Mouse (Mus musculus): ENCODE results near the gene Blvra. TPM values are rescaled to one million over a fixed set of nuclear protein-coding genes. Genes with fewer than 3 reads are reported as not detected.
A peak's percentile ranks its signal among the peaks of the same experiment; 100 is the strongest.

Gene Blvra
- polyA plus RNA-seq, 2 experiments = 24.6 to 51.4 TPM

- no peak for TF ChIP-seq POLR2A (IDR thresholded peaks at IDR 0.05; ENCODE audit: borderline replicate concordance, extremely low read depth, insufficient read depth, insufficient read length)
- Histone ChIP-seq H3K27ac (replicated peaks; ENCODE audit: low read depth, low read length) (peak overlapping the region; percentile 58), H3K27me3 (ENCODE audit: control insufficient read depth, insufficient read depth, low read length) (no peaks in the 10 kb centered on the region), H3K36me3 (ENCODE audit: control insufficient read depth, insufficient read depth, low read length) (peaks cover 16% of the 10 kb centered on the region; the same call in 1 of the 2 replicates), H3K4me2 (replicated peaks; ENCODE audit: low read depth, low read length, severe bottlenecking) (0 out of 2 replicates have a peak overlapping the region, but pooled peaks have one; percentile 0), H3K9me3 (ENCODE audit: control insufficient read depth, low read length) (no peaks in the 10 kb centered on the region), H3K4me3 (replicated peaks; ENCODE audit: low read length) (no peak overlapping the region), H3K4me1 (ENCODE audit: control insufficient read depth, insufficient read depth, low read length) (peaks cover 25% of the 10 kb centered on the region), H3K9ac (ENCODE audit: low read depth, low read length, severe bottlenecking) (no peak overlapping the region)
- DNase-seq (ENCODE audit: low spot score) (peak; percentile 84), ATAC-seq (ENCODE audit: low FRiP score, low read depth) (0 out of 2 replicates have a peak, but pooled peaks have one; percentile 5)
- 11% methylated on average over 5 of the region's 5 CpGs for WGBS
Observed at GRCm38 (mm10) chr2:127136979-127137378, 66.5 kb downstream of the Blvra start.

- no peaks in the 10 kb centered on the region for H3K9me3 ChIP-seq (ENCODE audit: control insufficient read depth, low read length)
- peaks cover 16% of the 10 kb centered on the region; the same call in 1 of the 2 replicates for H3K36me3 ChIP-seq (ENCODE audit: control insufficient read depth, insufficient read depth, low read length)
- peak overlapping the region; percentile 58; the same call in 1 of the 2 replicates for H3K27ac ChIP-seq (replicated peaks; ENCODE audit: low read depth, low read length)
- H3K9ac ChIP-seq (ENCODE audit: low read depth, low read length, severe bottlenecking) = no peak overlapping the region
- no peak for TF ChIP-seq POLR2A (IDR thresholded peaks at IDR 0.05; ENCODE audit: borderline replicate concordance, extremely low read depth, insufficient read depth, insufficient read length)
- no peak for ATAC-seq (ENCODE audit: low FRiP score, low read depth)
- no peak for DNase-seq (ENCODE audit: low spot score)
- H3K4me1 ChIP-seq (ENCODE audit: control insufficient read depth, insufficient read depth, low read length) = peaks cover 23% of the 10 kb centered on the region
- no peak overlapping the region for H3K4me3 ChIP-seq (replicated peaks; ENCODE audit: low read length)
- H3K27me3 ChIP-seq (ENCODE audit: control insufficient read depth, insufficient read depth, low read length) = no peaks in the 10 kb centered on the region
- WGBS = 74% methylated on average over 10 of the region's 10 CpGs
- no peak overlapping the region for H3K4me2 ChIP-seq (replicated peaks; ENCODE audit: low read depth, low read length, severe bottlenecking)
Observed at GRCm38 (mm10) chr2:127137838-127138420, 67.5 kb downstream of the Blvra start.

GRCm38 (mm10) chr2:127138449-127138848 is 68.0 kb downstream of the Blvra start:
- Histone ChIP-seq H3K27me3 (ENCODE audit: control insufficient read depth, insufficient read depth, low read length) (no peaks in the 10 kb centered on the region), H3K4me3 (replicated peaks; ENCODE audit: low read length) (no peak overlapping the region), H3K4me1 (ENCODE audit: control insufficient read depth, insufficient read depth, low read length) (peaks cover 21% of the 10 kb centered on the region), H3K27ac (replicated peaks; ENCODE audit: low read depth, low read length) (peak overlapping the region; percentile 58; the same call in 1 of the 2 replicates), H3K9me3 (ENCODE audit: control insufficient read depth, low read length) (no peaks in the 10 kb centered on the region), H3K36me3 (ENCODE audit: control insufficient read depth, insufficient read depth, low read length) (peaks cover 16% of the 10 kb centered on the region; the same call in 1 of the 2 replicates), H3K4me2 (replicated peaks; ENCODE audit: low read depth, low read length, severe bottlenecking) (no peak overlapping the region), H3K9ac (ENCODE audit: low read depth, low read length, severe bottlenecking) (no peak overlapping the region)
- DNase-seq (ENCODE audit: low spot score) = no peak
- 45% methylated on average over 4 of the region's 4 CpGs for WGBS
- TF ChIP-seq POLR2A (IDR thresholded peaks at IDR 0.05; ENCODE audit: borderline replicate concordance, extremely low read depth, insufficient read depth, insufficient read length) = no peak
- ATAC-seq (ENCODE audit: low FRiP score, low read depth) = no peak

GRCm38 (mm10) chr2:127139094-127139493 is 68.6 kb downstream of the Blvra start:
- no peak overlapping the region; the same call in 1 of the 2 replicates for H3K27ac ChIP-seq (replicated peaks; ENCODE audit: low read depth, low read length)

GRCm38 (mm10) chr2:127139605-127140004 is 69.1 kb downstream of the Blvra start:
- Histone ChIP-seq H3K9ac (ENCODE audit: low read depth, low read length, severe bottlenecking) (no peak overlapping the region), H3K4me1 (ENCODE audit: control insufficient read depth, insufficient read depth, low read length) (peaks cover 15% of the 10 kb centered on the region), H3K27ac (replicated peaks; ENCODE audit: low read depth, low read length) (no peak overlapping the region), H3K36me3 (ENCODE audit: control insufficient read depth, insufficient read depth, low read length) (peaks cover 16% of the 10 kb centered on the region; the same call in 1 of the 2 replicates), H3K4me3 (replicated peaks; ENCODE audit: low read length) (no peak overlapping the region), H3K27me3 (ENCODE audit: control insufficient read depth, insufficient read depth, low read length) (no peaks in the 10 kb centered on the region), H3K4me2 (replicated peaks; ENCODE audit: low read depth, low read length, severe bottlenecking) (no peak overlapping the region), H3K9me3 (ENCODE audit: control insufficient read depth, low read length) (no peaks in the 10 kb centered on the region)
- no peak for TF ChIP-seq POLR2A (IDR thresholded peaks at IDR 0.05; ENCODE audit: borderline replicate concordance, extremely low read depth, insufficient read depth, insufficient read length)
- DNase-seq (ENCODE audit: low spot score) (no peak), ATAC-seq (ENCODE audit: low FRiP score, low read depth) (no peak)
- WGBS = 97% methylated on average over 1 of the region's 1 CpGs

More at GRCm38 (mm10) chr2:127139094-127139493, 68.6 kb downstream of the Blvra start:
- H3K27me3 ChIP-seq (ENCODE audit: control insufficient read depth, insufficient read depth, low read length) = no peaks in the 10 kb centered on the region
- H3K4me2 ChIP-seq (replicated peaks; ENCODE audit: low read depth, low read length, severe bottlenecking) = no peak overlapping the region
- WGBS = 94% methylated on average over 8 of the region's 8 CpGs
- H3K4me3 ChIP-seq (replicated peaks; ENCODE audit: low read length) = no peak overlapping the region
- ATAC-seq (ENCODE audit: low FRiP score, low read depth) (no peak), DNase-seq (ENCODE audit: low spot score) (no peak)
- peaks cover 16% of the 10 kb centered on the region; the same call in 1 of the 2 replicates for H3K36me3 ChIP-seq (ENCODE audit: control insufficient read depth, insufficient read depth, low read length)
- H3K9me3 ChIP-seq (ENCODE audit: control insufficient read depth, low read length) = no peaks in the 10 kb centered on the region
- H3K4me1 ChIP-seq (ENCODE audit: control insufficient read depth, insufficient read depth, low read length) = peaks cover 20% of the 10 kb centered on the region
- no peak for TF ChIP-seq POLR2A (IDR thresholded peaks at IDR 0.05; ENCODE audit: borderline replicate concordance, extremely low read depth, insufficient read depth, insufficient read length)
- H3K9ac ChIP-seq (ENCODE audit: low read depth, low read length, severe bottlenecking) = no peak overlapping the region

Measured in limb, embryonic 14.5 days (tissue).